Mouse (Mus musculus): ENCODE results near the gene Coa6. TPM values are rescaled to one million over a fixed set of nuclear protein-coding genes. Genes with fewer than 3 reads are reported as not detected.
A peak's percentile ranks its signal among the peaks of the same experiment; 100 is the strongest.

Gene Coa6
- polyA plus RNA-seq, 1 experiment from 2014 or later, result 41.4 TPM

GRCm38 (mm10) chr8:126422920-126423300 is 595 bp downstream of the Coa6 start:
- H3K4me3 ChIP-seq, result peak overlapping the region; percentile 76
- peaks cover 15% of the 10 kb centered on the region for H3K4me1 ChIP-seq (replicated peaks)
- H3K27ac ChIP-seq, result peak overlapping the region; percentile 86
- no peak for DNase-seq (ENCODE audit: low spot score)
- WGBS, result 8% methylated on average over 9 of the region's 9 CpGs
- H3K9me3 ChIP-seq, result no peaks in the 10 kb centered on the region
- peaks cover 30% of the 10 kb centered on the region for H3K36me3 ChIP-seq
- no peaks in the 10 kb centered on the region for H3K27me3 ChIP-seq (ENCODE audit: insufficient read depth, poor library complexity, severe bottlenecking)

DNA sequence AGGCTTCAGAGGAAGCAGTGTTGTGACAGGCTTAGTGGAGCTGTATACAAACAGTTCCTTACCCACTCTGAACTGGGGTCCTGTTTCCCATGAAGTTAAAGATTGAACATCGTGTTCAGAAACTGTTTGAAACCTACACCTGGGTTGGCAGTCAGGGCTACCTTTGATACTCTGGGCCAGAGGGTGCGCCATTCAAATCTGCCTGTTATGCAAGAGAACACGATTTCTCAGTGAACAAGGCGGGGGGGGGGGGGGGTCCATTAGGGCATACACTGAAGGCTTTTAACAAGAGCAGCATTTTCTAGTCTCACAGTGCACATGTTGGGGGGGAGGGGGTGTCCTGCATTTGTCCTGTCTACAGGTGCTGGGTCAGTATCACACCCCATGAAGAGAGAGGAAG is 1.8 kb downstream of the Coa6 start:
- no peak overlapping the region for H3K27ac ChIP-seq
- H3K9me3 ChIP-seq, result no peaks in the 10 kb centered on the region
- peaks cover 43% of the 10 kb centered on the region for H3K36me3 ChIP-seq
- DNase-seq (ENCODE audit: low spot score), result no peak
- no peak overlapping the region for H3K4me3 ChIP-seq
- WGBS, result 83% methylated on average over 4 of the region's 4 CpGs
- no peaks in the 10 kb centered on the region for H3K27me3 ChIP-seq (ENCODE audit: insufficient read depth, poor library complexity, severe bottlenecking)
- H3K4me1 ChIP-seq (replicated peaks), result peaks cover 15% of the 10 kb centered on the region

DNA sequence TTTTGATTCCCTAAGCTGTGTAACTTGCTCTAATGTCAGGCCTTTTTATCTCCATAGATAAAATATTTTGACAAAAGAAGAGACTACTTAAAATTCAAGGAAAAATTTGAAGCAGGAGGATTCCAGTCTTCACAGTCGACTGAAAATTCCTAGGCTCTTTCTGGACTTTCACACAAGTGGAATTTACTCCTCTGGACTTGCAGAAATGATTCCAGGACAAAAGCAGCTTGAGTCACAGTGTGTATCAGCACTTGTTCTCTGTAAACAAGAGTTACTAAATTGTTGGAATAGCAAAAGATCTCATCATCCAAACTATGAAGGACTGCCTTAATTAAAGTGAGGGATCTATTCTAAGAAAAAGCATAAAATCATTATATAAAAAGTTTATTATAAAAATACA is 2.6 kb downstream of the Coa6 start:
- no peak for DNase-seq (ENCODE audit: low spot score)
- no peak overlapping the region for H3K27ac ChIP-seq
- H3K4me3 ChIP-seq, result no peak overlapping the region
- no peaks in the 10 kb centered on the region for H3K27me3 ChIP-seq (ENCODE audit: insufficient read depth, poor library complexity, severe bottlenecking)
- H3K4me1 ChIP-seq (replicated peaks), result peaks cover 15% of the 10 kb centered on the region
- 85% methylated on average over 1 of the region's 1 CpGs for WGBS
- H3K9me3 ChIP-seq, result no peaks in the 10 kb centered on the region
- peaks cover 51% of the 10 kb centered on the region for H3K36me3 ChIP-seq

DNA sequence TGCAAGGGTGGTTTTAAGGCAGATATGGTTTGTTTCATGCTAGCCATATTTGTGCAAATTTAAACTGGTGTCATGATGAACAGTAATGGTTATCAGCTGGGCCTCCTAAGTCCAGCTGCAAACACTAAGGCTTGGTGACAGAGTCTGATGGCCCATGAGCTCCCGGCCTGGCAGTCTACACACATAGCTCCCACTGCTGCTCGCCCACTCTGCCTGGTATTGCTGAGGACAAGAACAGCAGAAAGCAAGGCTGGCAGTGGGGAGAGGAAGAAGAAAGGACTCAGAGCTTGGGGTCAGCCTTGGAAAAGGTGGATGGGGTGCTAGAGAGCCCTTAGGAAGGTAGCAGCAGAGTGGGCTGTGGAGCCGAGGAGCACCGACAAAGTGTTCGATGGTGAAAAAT is 7.3 kb downstream of the Coa6 start:
- Histone ChIP-seq H3K4me3 (no peak overlapping the region), H3K27me3 (ENCODE audit: insufficient read depth, poor library complexity, severe bottlenecking) (no peaks in the 10 kb centered on the region), H3K27ac (no peak overlapping the region), H3K9me3 (no peaks in the 10 kb centered on the region), H3K4me1 (replicated peaks) (no peaks in the 10 kb centered on the region), H3K36me3 (peaks cover 93% of the 10 kb centered on the region)
- no peak for DNase-seq (ENCODE audit: low spot score)
- 93% methylated on average over 5 of the region's 5 CpGs for WGBS

DNA sequence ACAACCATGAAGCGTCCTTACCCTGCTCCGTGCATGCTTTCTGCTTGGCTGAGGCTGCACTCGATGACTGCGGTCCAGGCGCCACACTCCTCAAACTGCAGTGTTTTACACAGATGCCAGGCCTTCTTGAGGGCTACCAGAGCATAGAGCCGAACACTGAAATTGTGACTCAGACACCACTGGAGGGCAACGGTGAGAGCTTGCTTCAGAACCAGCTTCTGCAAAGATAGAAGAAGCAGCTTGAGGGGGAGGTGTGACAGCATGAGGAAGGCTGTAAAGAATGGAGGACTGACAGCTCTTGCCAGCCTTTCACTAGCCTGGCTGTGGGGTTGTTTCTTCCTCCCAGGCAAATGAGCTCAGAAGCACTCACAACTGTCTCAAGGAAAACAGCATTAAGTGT is 11.5 kb downstream of the Coa6 start:
- H3K4me1 ChIP-seq (replicated peaks), result no peaks in the 10 kb centered on the region
- no peak overlapping the region for H3K4me3 ChIP-seq
- WGBS, result 87% methylated on average over 7 of the region's 7 CpGs
- no peak overlapping the region for H3K27ac ChIP-seq
- H3K27me3 ChIP-seq (ENCODE audit: insufficient read depth, poor library complexity, severe bottlenecking), result no peaks in the 10 kb centered on the region
- no peak for DNase-seq (ENCODE audit: low spot score)
- no peaks in the 10 kb centered on the region for H3K9me3 ChIP-seq
- peaks cover 90% of the 10 kb centered on the region for H3K36me3 ChIP-seq

DNA sequence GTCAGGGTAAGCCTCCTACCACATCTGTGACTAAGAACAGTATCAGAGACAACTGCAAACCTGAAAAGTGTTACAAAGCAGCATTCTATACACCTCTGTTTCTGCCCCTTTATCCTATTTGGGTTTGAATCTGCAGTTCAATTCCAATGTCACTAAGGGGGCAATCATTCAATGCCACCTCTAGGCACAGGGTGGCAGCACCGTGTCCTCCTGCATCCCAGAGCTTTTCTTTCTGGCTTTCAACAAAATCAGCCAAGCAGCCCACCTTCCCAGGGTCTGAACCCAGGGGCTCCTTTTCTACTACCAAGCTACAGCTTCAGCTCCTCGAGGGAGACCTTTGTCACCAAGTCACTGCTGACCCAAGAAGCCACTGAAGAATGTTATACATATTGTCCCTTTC is 16.6 kb downstream of the Coa6 start:
- Histone ChIP-seq H3K27ac (no peak overlapping the region), H3K4me3 (no peak overlapping the region), H3K4me1 (replicated peaks) (no peaks in the 10 kb centered on the region), H3K27me3 (ENCODE audit: insufficient read depth, poor library complexity, severe bottlenecking) (no peaks in the 10 kb centered on the region), H3K9me3 (no peaks in the 10 kb centered on the region), H3K36me3 (peaks cover 72% of the 10 kb centered on the region)
- no peak for DNase-seq (ENCODE audit: low spot score)
- 58% methylated on average over 2 of the region's 2 CpGs for WGBS

- Histone ChIP-seq H3K9me3 (no peaks in the 10 kb centered on the region), H3K4me1 (replicated peaks) (no peaks in the 10 kb centered on the region), H3K27me3 (ENCODE audit: insufficient read depth, poor library complexity, severe bottlenecking) (no peaks in the 10 kb centered on the region), H3K4me3 (no peak overlapping the region), H3K27ac (no peak overlapping the region), H3K36me3 (peaks cover 95% of the 10 kb centered on the region)
- 92% methylated on average over 8 of the region's 8 CpGs for WGBS
- no peak for DNase-seq (ENCODE audit: low spot score)
Measured at GRCm38 (mm10) chr8:126451158-126451557, 28.8 kb downstream of the Coa6 start.

DNA sequence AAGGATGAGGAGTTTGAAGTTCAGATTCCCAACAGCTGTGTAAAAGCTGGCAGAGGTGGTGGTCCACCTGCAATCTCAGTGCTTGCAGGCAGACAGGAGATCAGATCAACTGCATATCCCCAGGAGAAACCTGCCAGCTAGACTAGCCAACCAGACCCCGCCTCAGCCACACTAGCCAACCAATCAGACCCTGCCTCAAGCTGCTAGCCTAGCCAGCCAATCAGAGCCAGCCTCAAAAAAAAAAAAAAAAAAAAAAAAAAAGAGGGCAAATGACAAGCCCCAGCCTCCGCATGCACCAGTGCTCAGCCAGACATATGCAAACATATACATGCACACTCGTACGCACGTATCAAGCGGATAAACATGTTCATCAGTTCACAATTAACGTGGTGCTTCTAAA is 33.1 kb downstream of the Coa6 start:
- peak; percentile 33 for DNase-seq (ENCODE audit: low spot score)
- no peak overlapping the region for H3K4me3 ChIP-seq
- no peaks in the 10 kb centered on the region for H3K27me3 ChIP-seq (ENCODE audit: insufficient read depth, poor library complexity, severe bottlenecking)
- peaks cover 87% of the 10 kb centered on the region for H3K36me3 ChIP-seq
- 81% methylated on average over 7 of the region's 7 CpGs for WGBS
- H3K9me3 ChIP-seq, result no peaks in the 10 kb centered on the region
- H3K4me1 ChIP-seq (replicated peaks), result no peaks in the 10 kb centered on the region
- no peak overlapping the region for H3K27ac ChIP-seq

GRCm38 (mm10) chr8:126460274-126460673 is 38.0 kb downstream of the Coa6 start:
- no peaks in the 10 kb centered on the region for H3K4me1 ChIP-seq (replicated peaks)
- no peak overlapping the region for H3K27ac ChIP-seq
- no peaks in the 10 kb centered on the region for H3K27me3 ChIP-seq (ENCODE audit: insufficient read depth, poor library complexity, severe bottlenecking)
- no peak overlapping the region for H3K4me3 ChIP-seq
- 62% methylated on average over 3 of the region's 3 CpGs for WGBS
- H3K9me3 ChIP-seq, result no peaks in the 10 kb centered on the region
- peak; percentile 27 for DNase-seq (ENCODE audit: low spot score)
- peaks cover 81% of the 10 kb centered on the region for H3K36me3 ChIP-seq

DNA sequence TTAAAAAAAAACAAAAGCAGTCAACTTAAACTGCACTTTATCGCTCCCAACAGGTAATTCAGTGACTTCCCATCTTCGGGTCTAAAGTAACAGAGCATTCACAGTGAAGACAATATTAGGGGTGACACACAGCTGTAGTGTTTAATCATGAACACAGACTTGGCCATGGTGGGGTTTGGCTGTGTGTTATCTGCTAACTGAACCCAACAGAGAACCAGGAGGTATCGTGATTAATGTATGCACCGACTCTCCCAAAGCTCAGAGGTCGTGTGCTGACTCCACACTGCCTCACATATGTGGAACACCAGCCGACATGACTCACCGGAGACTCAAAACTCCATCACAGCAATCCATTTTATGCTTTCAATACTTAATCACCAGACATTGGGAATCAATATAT is 39.4 kb downstream of the Coa6 start:
- no peak overlapping the region for H3K4me3 ChIP-seq
- H3K4me1 ChIP-seq (replicated peaks), result no peaks in the 10 kb centered on the region
- H3K9me3 ChIP-seq, result no peaks in the 10 kb centered on the region
- no peaks in the 10 kb centered on the region for H3K27me3 ChIP-seq (ENCODE audit: insufficient read depth, poor library complexity, severe bottlenecking)
- no peak overlapping the region for H3K27ac ChIP-seq
- WGBS, result 89% methylated on average over 7 of the region's 7 CpGs
- peaks cover 82% of the 10 kb centered on the region for H3K36me3 ChIP-seq
- DNase-seq (ENCODE audit: low spot score), result no peak

DNA sequence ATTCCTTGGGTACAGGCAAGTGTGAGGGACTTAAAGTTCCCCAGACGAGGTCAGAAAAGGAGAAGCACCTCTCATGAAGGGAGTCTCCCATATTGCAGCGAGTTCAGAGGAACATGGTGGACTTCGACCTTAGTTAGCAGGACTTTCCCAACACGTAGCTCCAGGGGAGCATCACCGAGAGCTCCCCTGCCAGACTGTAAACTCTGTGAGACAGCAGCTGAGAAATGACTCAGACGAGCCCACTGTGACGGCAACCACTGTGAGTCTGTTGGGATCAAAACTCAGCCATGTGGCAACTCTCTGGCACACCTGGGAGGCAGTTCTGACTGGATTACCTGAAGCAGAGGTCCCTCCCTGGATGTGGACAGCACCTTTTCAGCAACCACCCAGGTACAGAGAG is 41.8 kb downstream of the Coa6 start:
- H3K27ac ChIP-seq, result no peak overlapping the region
- H3K36me3 ChIP-seq, result peaks cover 79% of the 10 kb centered on the region
- WGBS, result 86% methylated on average over 7 of the region's 7 CpGs
- no peaks in the 10 kb centered on the region for H3K27me3 ChIP-seq (ENCODE audit: insufficient read depth, poor library complexity, severe bottlenecking)
- H3K4me3 ChIP-seq, result no peak overlapping the region
- no peaks in the 10 kb centered on the region for H3K4me1 ChIP-seq (replicated peaks)
- no peak for DNase-seq (ENCODE audit: low spot score)
- no peaks in the 10 kb centered on the region for H3K9me3 ChIP-seq

- Histone ChIP-seq H3K9me3 (no peaks in the 10 kb centered on the region), H3K4me3 (peak overlapping the region; percentile 87), H3K27ac (peak overlapping the region; percentile 92), H3K27me3 (ENCODE audit: insufficient read depth, poor library complexity, severe bottlenecking) (peaks cover 25% of the 10 kb centered on the region), H3K4me1 (replicated peaks) (peaks cover 37% of the 10 kb centered on the region), H3K36me3 (peaks cover 22% of the 10 kb centered on the region)
- no peak for DNase-seq (ENCODE audit: low spot score)
- 15% methylated on average over 16 of the region's 16 CpGs for WGBS
Measured at GRCm38 (mm10) chr8:126473802-126474298, 51.5 kb downstream of the Coa6 start.

DNA sequence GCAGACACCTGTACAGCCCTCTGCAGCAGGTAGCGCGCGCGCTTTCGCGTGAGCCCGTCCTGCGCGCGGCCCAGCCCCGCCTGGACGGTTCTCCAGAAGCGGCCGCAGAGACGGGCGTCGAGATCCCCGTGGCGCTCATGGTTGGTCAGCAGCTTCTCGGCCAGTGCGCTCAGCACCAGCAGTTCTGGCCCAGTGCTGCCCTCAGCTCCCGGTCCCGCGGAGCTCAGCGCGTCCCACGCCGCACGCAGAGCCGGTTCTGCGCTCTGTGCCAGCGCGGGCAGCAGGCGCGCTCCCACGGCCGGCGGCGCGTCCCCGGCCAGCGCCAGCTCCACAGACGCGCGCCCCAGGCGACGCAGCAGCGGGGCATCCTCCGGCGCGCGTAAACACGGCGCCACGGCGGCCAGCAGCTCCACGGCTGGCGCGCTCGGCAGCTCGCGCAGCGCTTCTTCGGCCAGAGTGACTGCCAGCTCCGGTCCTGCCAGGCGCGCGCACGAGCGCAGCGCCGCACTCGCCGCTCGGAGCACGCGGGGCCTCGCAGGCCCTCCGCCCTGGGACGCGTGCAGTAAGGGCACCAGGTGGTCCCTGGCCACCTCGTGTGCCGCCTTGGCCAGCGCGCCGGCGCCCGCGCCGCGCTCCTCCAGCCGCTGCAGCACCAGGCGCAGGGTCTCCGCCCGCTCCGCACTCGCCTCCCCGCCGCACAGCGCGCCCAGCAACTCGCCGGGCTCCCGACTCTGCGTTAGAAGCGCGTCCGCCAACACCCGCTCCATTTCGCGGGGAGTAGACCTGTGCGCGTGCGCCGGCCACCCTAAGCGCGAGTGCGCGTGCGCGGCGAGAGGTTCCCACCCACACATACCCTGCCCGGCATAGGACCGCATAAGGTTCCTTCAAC is 52.2 kb downstream of the Coa6 start, which contains the start of gene Tarbp1:
Tarbp1 (minus strand) TSS at position 767 of the 889 bp plus-strand sequence.
- DNase-seq (ENCODE audit: low spot score), result peak; percentile 92
- H3K4me3 ChIP-seq, result peak within 1 kb of the TSS; percentile 87
- under 1% methylated on average over 124 of the region's 124 CpGs for WGBS

More for the DNA sequence above, 52.2 kb downstream of the Coa6 start, which contains the start of gene Tarbp1:
- H3K36me3 ChIP-seq, result peaks cover 15% of the 10 kb centered on the region
- H3K27ac ChIP-seq, result peak within 1 kb of the TSS; percentile 92
- H3K27me3 ChIP-seq (ENCODE audit: insufficient read depth, poor library complexity, severe bottlenecking), result peaks cover 25% of the 10 kb centered on the region
- no peaks in the 10 kb centered on the region for H3K9me3 ChIP-seq
- peaks cover 37% of the 10 kb centered on the region for H3K4me1 ChIP-seq (replicated peaks)
